Mouse (Mus musculus): ENCODE results near the gene Rnaset2a. TPM values are rescaled to one million over a fixed set of nuclear protein-coding genes. Genes with fewer than 3 reads are reported as not detected.

The Rnaset2a gene
- 4.9 TPM for polyA plus RNA-seq (2014; fragmentation: Illumina TruSeq; extraction: RNeasy Lipid Tissue Mini Kit (QIAGEN cat#74804); ENCODE audit: low read depth, low replicate concordance)

GRCm38 (mm10) chr17:8147439-8148316, at the start of gene Rnaset2a, which contains the start of gene Gm49673:
Gene Rnaset2a, minus strand, starts transcription at chr17:8148097.
Gene Gm49673, minus strand, starts transcription at chr17:8147788.

GRCm38 (mm10) chr17:8164701-8165607, 17.1 kb upstream of the Rnaset2a start, which contains the start of gene Fgfr1op:
Gene Fgfr1op, plus strand, starts transcription at chr17:8165501.

Other genes starting within 250 kb of the Rnaset2a start
- 0.45 TPM for gene Tagap, start 222.1 kb downstream of the Rnaset2a start, polyA plus RNA-seq (2014; fragmentation: Illumina TruSeq; extraction: RNeasy Lipid Tissue Mini Kit (QIAGEN cat#74804); ENCODE audit: low read depth, low replicate concordance)
- gene Rsph3a, start 202.5 kb downstream of the Rnaset2a start, polyA plus RNA-seq (2014; fragmentation: Illumina TruSeq; extraction: RNeasy Lipid Tissue Mini Kit (QIAGEN cat#74804); ENCODE audit: low read depth, low replicate concordance) = 507 TPM
- gene Gm49673, start 309 bp downstream of the Rnaset2a start, polyA plus RNA-seq (2014; fragmentation: Illumina TruSeq; extraction: RNeasy Lipid Tissue Mini Kit (QIAGEN cat#74804); ENCODE audit: low read depth, low replicate concordance) = not detected
- gene Fgfr1op, start 17.4 kb upstream of the Rnaset2a start, polyA plus RNA-seq (2014; fragmentation: Illumina TruSeq; extraction: RNeasy Lipid Tissue Mini Kit (QIAGEN cat#74804); ENCODE audit: low read depth, low replicate concordance) = 129 TPM
- gene Ccr6, start 87.9 kb upstream of the Rnaset2a start, polyA plus RNA-seq (2014; fragmentation: Illumina TruSeq; extraction: RNeasy Lipid Tissue Mini Kit (QIAGEN cat#74804); ENCODE audit: low read depth, low replicate concordance) = 2.1 TPM
- 59.6 TPM for gene Mpc1, start 134.8 kb upstream of the Rnaset2a start, polyA plus RNA-seq (2014; fragmentation: Illumina TruSeq; extraction: RNeasy Lipid Tissue Mini Kit (QIAGEN cat#74804); ENCODE audit: low read depth, low replicate concordance)
- 31.1 TPM for gene Sft2d1, start 163.0 kb upstream of the Rnaset2a start, polyA plus RNA-seq (2014; fragmentation: Illumina TruSeq; extraction: RNeasy Lipid Tissue Mini Kit (QIAGEN cat#74804); ENCODE audit: low read depth, low replicate concordance)
- not detected for gene Prr18, start 189.4 kb upstream of the Rnaset2a start, polyA plus RNA-seq (2014; fragmentation: Illumina TruSeq; extraction: RNeasy Lipid Tissue Mini Kit (QIAGEN cat#74804); ENCODE audit: low read depth, low replicate concordance)
- not detected for gene T2, start 207.9 kb upstream of the Rnaset2a start, polyA plus RNA-seq (2014; fragmentation: Illumina TruSeq; extraction: RNeasy Lipid Tissue Mini Kit (QIAGEN cat#74804); ENCODE audit: low read depth, low replicate concordance)

All from testis, adult 10 weeks (tissue).